Mouse (Mus musculus) induced T-regulatory cell, adult 2 months (primary cell): ENCODE measurements around the gene Prl4a1.
"Not testable (repeated sequence)": the region's sequence is repeated elsewhere in the genome, so short reads cannot be mapped to it uniquely, and the experiment has no call there.

Experiments
- DNase-seq: peaks from one replicate; pipeline ENCODE4 v3.0.0-alpha.2; 2012; ENCODE audit warnings: low read depth

Prl4a1 gene

DNA sequence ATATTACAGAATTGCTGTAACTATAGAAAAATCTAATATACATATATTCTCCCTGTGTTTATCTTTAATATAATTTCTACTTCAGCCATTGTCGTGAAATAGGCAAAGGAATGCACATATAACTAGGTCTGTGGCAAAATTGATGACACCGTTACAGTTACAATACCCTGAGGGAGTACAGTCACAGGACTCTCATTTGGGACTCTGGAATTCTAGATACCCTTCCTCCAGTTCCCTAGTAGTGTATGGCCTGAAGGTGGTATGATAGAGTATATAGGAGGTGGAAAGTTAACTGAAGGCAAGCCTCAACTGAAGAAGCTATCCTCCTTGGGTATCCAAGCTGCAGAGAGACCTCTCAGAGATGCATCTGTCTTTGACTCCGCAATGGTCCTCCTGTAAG, at the start of gene Prl4a1:
TSS of gene Prl4a1 (plus strand) at position 301 of the 400 bp plus-strand sequence.
- DNase-seq, result no peak

DNA sequence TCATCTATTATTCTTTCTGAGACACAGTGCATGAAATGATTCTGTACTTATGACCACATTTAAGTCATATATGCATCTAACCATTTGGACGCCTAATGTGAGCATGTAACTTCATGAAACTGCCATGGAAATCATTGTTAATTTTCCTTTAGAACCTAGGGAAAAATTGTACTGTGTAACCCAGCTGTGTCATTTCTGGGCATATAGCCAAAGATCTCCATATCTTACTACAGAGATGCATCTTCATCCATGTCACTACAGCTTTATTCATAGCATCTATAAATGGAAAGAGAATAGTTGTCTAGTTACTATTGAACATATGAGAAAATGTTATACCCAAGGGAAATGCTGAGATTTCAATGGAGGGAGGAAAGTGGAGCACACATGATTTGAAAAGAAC, 43.1 kb upstream of the Prl4a1 start:
- no peak for DNase-seq

DNA sequence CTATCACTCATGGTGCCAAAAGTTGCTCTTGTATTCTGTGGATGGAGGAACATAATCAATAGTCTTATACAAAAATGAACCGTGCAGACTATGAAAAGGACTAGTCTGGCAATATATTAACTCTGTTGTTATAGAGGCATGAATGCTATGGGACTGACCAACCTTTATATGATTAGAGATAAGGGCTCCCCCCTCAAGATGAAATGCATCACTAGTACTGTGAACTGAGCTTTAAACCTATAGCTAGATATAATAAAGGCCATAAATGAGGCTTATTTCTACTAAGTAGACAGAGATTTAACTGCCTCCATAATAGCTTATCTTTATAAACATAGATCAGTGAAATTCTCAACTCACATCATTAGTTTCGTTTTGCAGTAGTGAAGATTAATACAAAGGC, 41.7 kb upstream of the Prl4a1 start:
- not testable (repeated sequence) for DNase-seq

DNA sequence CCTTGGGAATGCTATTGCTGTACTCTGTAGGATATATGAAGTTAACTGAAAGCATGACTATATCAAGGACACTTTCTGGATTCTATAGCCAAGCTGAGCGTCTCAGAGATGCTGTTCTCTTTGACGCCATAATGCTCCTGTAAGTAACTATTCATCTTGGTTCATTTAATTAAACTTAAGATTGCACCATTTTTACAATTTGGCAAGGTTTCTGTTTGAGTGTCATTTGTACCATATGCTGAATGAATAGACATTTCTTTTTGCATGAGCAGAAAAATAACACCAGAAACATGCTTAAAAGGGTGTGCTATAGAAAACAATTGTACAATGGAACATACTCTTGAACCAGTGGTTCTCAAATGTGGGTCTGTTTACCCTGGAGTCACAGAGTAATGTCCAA, 38.4 kb upstream of the Prl4a1 start:
- DNase-seq, result no peak

DNA sequence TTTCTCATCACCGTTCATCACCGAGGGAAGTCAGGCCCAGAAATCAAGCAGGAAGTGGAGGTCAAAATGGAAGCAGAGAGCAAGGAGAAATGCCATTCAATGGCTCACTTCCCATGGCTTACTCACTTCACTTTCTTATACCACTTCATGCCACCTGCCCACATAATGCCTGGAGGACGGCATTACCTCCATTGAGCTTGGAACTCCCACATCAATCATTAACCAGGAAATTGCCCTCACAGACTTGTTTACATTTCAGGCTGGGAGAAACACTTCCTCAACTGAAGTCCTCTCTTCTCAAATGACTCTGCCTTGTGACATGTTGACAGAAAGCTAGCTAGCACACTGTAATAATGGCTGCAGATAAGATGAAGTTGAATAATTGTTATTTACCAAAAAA, 19.5 kb upstream of the Prl4a1 start:
- DNase-seq, result not testable (repeated sequence)

DNA sequence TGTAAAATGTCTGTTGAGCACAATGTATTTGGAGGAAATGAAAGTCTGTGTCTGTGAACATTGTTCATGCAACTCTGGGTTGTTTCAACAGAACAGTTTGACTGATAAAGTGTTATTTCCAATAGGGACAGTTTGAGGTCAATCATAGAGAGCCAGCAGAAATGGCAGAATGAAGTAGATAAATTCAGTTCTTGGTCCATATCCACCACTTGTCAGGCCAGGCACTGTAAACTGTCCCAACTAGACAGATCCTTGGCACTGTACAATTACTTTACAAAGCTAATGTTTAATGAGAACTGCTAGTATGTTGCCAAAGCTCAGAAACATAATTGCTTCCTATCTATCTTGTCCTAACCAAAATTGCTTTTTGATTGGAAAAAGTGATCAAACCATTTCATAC, 13.3 kb downstream of the Prl4a1 start:
- no peak for DNase-seq

DNA sequence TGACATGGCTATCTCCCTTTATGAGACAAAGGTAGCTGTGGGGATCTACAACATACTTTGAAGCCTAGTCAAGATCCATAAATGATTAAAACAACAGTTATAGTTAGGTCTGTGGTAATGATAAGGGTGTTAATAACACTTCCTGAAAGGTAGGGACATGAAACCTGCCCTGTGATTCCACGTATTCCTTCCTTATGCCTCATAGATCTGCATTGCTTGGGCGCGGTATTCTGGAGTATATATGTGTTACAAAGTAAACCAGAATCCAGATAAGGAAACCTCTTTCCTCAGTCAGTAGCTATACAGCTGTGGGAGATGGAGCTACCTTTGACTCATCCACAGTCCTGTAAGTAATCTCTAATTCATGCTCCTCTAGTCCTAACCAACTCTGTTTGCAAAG, 53.3 kb downstream of the Prl4a1 start:
- no peak for DNase-seq
